Mouse (Mus musculus) liver, embryonic 15.5 days (tissue): ENCODE results near the gene Arl16. TPM values are rescaled to one million over a fixed set of nuclear protein-coding genes. Genes with fewer than 3 reads are reported as not detected.

Experiments used
- ATAC-seq: fragments of 200-750 bp; cut with Nextera tagmentation; 2 replicates; pipeline ENCODE4 v1.8.0; 2017; ENCODE audit warnings: moderate number of reproducible peaks, mild to moderate bottlenecking, moderate library complexity; ENCODE audit not compliant: insufficient read depth
- H3K27ac ChIP-seq: fragments of 300-500 bp; sonication (generic); replicated peaks from 2 replicates; pipeline ENCODE4 v1.5.1; 2015; ENCODE audit warnings: mild to moderate bottlenecking, inconsistent platforms
- H3K27me3 ChIP-seq: fragments of 300-500 bp; sonication (generic); 2 replicates; pipeline ENCODE4 v1.6.1; 2015; ENCODE audit warnings: mild to moderate bottlenecking, inconsistent platforms
- H3K36me3 ChIP-seq: fragments of 300-500 bp; sonication (generic); replicated peaks from 2 replicates; pipeline ENCODE4 v1.6.1; 2015; ENCODE audit warnings: moderate library complexity, mild to moderate bottlenecking, inconsistent platforms
- H3K4me1 ChIP-seq: fragments of 300-500 bp; sonication (generic); replicated peaks from 2 replicates; pipeline ENCODE4 v1.6.1; 2015; ENCODE audit warnings: inconsistent platforms
- H3K4me2 ChIP-seq: fragments of 300-500 bp; sonication (generic); 2 replicates; pipeline ENCODE4 v1.6.1; 2015; ENCODE audit warnings: moderate library complexity, mild to moderate bottlenecking, inconsistent platforms
- H3K4me3 ChIP-seq: fragments of 300-500 bp; sonication (generic); replicated peaks from 2 replicates; pipeline ENCODE4 v1.5.1; 2015; ENCODE audit warnings: mild to moderate bottlenecking, inconsistent platforms
- H3K9ac ChIP-seq: fragments of 300-500 bp; sonication (generic); 2 replicates; pipeline ENCODE4 v1.6.1; 2015; ENCODE audit warnings: moderate library complexity, mild to moderate bottlenecking, inconsistent platforms
- H3K9me3 ChIP-seq: fragments of 300-500 bp; sonication (generic); replicated peaks from 2 replicates; pipeline ENCODE4 v1.6.1; 2016; ENCODE audit warnings: inconsistent platforms
- WGBS: fragments of 180-500 bp; shearing (Covaris S2); methylation state at CpG from one replicate; pipeline ENCODE4 v1.1.7; 2015; ENCODE audit warnings: mixed read lengths; ENCODE audit not compliant: insufficient replicate concordance; 5-methylcytosine and 5-hydroxymethylcytosine counted together
- polyA plus RNA-seq: library from polyadenylated mRNA; unstranded; fragments of >200 nt; fragmentation: Nextera tagmentation; extraction: Ambion mirVana; gene quantifications from 2 replicates; pipeline ENCODE4 v1.2.1, GENCODE M21; 2015

Gene Arl16
- polyA plus RNA-seq, 1 experiment from 2014 or later = 14.0 TPM

DNA sequence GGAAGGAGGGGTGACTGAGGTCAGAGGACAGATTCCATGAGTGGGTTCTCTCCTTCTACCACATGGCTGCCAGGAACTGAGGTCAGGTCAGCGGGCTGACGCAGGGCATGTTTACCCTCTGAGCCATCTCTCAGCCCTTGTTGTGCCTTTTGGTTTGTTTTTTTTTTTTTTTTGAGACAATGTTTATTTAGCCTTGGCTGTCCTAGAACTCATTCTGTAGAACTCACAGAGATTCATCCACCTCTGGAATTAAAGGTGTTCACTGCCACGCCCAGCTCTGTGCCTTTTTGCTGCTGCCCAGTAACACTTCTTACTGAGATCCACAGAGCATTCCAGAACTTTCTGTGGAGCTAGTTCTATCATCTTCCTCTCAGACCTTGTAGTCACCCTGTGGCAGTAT, 38.3 kb upstream of the Arl16 start:
- Histone ChIP-seq H3K9ac (no peak overlapping the region), H3K4me1 (peaks cover 31% of the 10 kb centered on the region), H3K27ac (no peak overlapping the region), H3K27me3 (peaks cover 5% of the 10 kb centered on the region; the same call in 1 of the 2 replicates), H3K4me3 (no peak overlapping the region), H3K9me3 (no peaks in the 10 kb centered on the region), H3K4me2 (no peak overlapping the region), H3K36me3 (no peaks in the 10 kb centered on the region)
- ATAC-seq = no peak
- WGBS = 78% methylated on average over 3 of the region's 3 CpGs

- Histone ChIP-seq H3K4me3 (no peak overlapping the region), H3K27ac (no peak overlapping the region), H3K4me1 (peaks cover 12% of the 10 kb centered on the region), H3K36me3 (peaks cover 18% of the 10 kb centered on the region), H3K9ac (no peak overlapping the region), H3K27me3 (peaks cover 9% of the 10 kb centered on the region; the same call in 1 of the 2 replicates), H3K9me3 (no peaks in the 10 kb centered on the region), H3K4me2 (no peak overlapping the region)
- no peak for ATAC-seq
- 56% methylated on average over 4 of the region's 4 CpGs for WGBS
These were observed 34.3 kb upstream of the Arl16 start for GRCm38 (mm10) chr11:120501701-120502100.

- Histone ChIP-seq H3K27ac (no peak overlapping the region), H3K4me1 (peaks cover 7% of the 10 kb centered on the region), H3K4me2 (no peak overlapping the region), H3K9me3 (no peaks in the 10 kb centered on the region), H3K9ac (no peak overlapping the region), H3K4me3 (no peak overlapping the region), H3K27me3 (peaks cover 9% of the 10 kb centered on the region; the same call in 1 of the 2 replicates), H3K36me3 (peaks cover 25% of the 10 kb centered on the region)
- WGBS = 47% methylated on average over 6 of the region's 6 CpGs
- ATAC-seq = no peak
These were observed 33.6 kb upstream of the Arl16 start for GRCm38 (mm10) chr11:120501018-120501417.

GRCm38 (mm10) chr11:120500357-120500756, 33.0 kb upstream of the Arl16 start:
- H3K27ac ChIP-seq = no peak overlapping the region
- H3K9me3 ChIP-seq = no peaks in the 10 kb centered on the region
- H3K4me2 ChIP-seq = no peak overlapping the region
- no peak for ATAC-seq
- peaks cover 9% of the 10 kb centered on the region; the same call in 1 of the 2 replicates for H3K27me3 ChIP-seq
- peaks cover 7% of the 10 kb centered on the region for H3K4me1 ChIP-seq
- H3K36me3 ChIP-seq = peaks cover 32% of the 10 kb centered on the region
- WGBS = 8% methylated on average over 3 of the region's 3 CpGs
- no peak overlapping the region for H3K4me3 ChIP-seq
- H3K9ac ChIP-seq = no peak overlapping the region

DNA sequence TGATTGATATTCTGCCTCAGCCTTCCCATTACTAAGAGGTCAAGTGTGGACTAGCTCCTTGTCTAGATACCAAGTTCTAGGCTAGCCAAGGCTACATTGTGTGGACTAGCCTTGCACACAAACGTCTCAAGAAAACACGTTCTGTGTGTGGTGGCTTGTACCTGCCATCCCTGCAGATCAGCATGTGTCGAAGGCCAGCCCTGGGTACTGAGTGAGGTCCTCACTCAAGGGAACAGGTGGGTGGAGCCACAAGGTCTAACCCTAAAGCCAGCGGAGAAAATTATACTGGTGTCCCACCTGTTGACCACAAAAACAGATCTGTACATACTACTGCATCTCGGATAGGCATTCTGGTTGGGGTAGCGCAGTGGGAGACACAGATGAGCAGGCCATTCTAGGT, 32.5 kb upstream of the Arl16 start:
- Histone ChIP-seq H3K36me3 (peaks cover 36% of the 10 kb centered on the region), H3K4me1 (peaks cover 7% of the 10 kb centered on the region), H3K27ac (no peak overlapping the region), H3K27me3 (peaks cover 9% of the 10 kb centered on the region; the same call in 1 of the 2 replicates), H3K9ac (no peak overlapping the region), H3K9me3 (no peaks in the 10 kb centered on the region), H3K4me2 (no peak overlapping the region), H3K4me3 (no peak overlapping the region)
- WGBS = 61% methylated on average over 6 of the region's 6 CpGs
- ATAC-seq = no peak

GRCm38 (mm10) chr11:120498891-120499290, 31.5 kb upstream of the Arl16 start:
- Histone ChIP-seq H3K4me2 (no peak overlapping the region), H3K4me1 (peaks cover 10% of the 10 kb centered on the region), H3K27ac (no peak overlapping the region), H3K9ac (no peak overlapping the region), H3K9me3 (no peaks in the 10 kb centered on the region), H3K36me3 (peaks cover 43% of the 10 kb centered on the region), H3K27me3 (peaks cover 9% of the 10 kb centered on the region; the same call in 1 of the 2 replicates), H3K4me3 (no peak overlapping the region)
- ATAC-seq = no peak
- 87% methylated on average over 5 of the region's 5 CpGs for WGBS

DNA sequence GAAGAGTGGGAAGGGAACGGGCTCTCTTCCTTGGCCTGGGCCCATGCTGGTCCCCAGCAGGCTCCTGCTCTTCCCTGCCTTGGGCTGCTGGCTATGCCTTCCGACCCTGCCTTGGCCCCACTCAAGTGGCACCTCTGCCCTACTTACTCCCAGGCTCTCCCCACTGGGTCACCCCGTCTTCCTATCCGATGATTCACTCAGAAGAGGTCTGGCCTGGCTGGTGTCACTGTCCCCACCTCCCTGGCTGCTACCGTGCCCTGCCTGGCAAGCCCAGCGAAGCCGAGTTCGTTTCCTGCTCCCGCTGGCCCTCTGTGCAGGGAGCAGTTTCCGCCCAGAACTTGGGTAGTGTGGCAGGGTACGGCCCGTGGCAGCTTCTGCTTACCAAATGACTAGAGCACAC, 30.8 kb upstream of the Arl16 start:
- H3K4me1 ChIP-seq = peaks cover 17% of the 10 kb centered on the region
- H3K9ac ChIP-seq = no peak overlapping the region
- no peak overlapping the region for H3K4me3 ChIP-seq
- no peak overlapping the region for H3K27ac ChIP-seq
- H3K9me3 ChIP-seq = no peaks in the 10 kb centered on the region
- H3K36me3 ChIP-seq = peaks cover 43% of the 10 kb centered on the region
- H3K27me3 ChIP-seq = peaks cover 9% of the 10 kb centered on the region; the same call in 1 of the 2 replicates
- ATAC-seq = no peak
- WGBS = 78% methylated on average over 12 of the region's 12 CpGs
- H3K4me2 ChIP-seq = no peak overlapping the region

DNA sequence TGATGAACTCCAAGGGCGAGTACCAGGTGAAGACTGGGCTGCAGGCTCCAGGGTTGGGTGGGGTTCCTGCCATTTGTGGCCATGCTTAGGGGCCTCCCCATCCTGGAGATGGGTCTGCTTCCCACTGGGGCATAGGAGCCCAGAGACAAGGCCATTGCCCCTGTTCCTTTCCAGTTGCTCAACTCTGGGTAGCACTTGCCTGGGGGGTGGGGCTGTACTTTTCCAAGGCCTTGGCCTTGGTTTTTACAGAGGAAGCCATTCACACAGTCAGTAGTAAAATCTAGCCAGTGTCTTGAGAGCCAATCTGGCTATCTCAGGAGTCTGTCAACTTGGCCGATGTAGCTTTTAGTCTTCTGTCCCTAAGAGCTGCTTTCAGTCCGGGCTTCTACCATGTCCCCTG, 30.0 kb upstream of the Arl16 start:
- no peak overlapping the region for H3K4me3 ChIP-seq
- 82% methylated on average over 3 of the region's 3 CpGs for WGBS
- no peak overlapping the region for H3K9ac ChIP-seq
- H3K36me3 ChIP-seq = peaks cover 43% of the 10 kb centered on the region
- ATAC-seq = no peak
- H3K27ac ChIP-seq = no peak overlapping the region
- no peak overlapping the region for H3K4me2 ChIP-seq
- peaks cover 25% of the 10 kb centered on the region for H3K4me1 ChIP-seq
- H3K9me3 ChIP-seq = no peaks in the 10 kb centered on the region
- H3K27me3 ChIP-seq = peaks cover 9% of the 10 kb centered on the region; the same call in 1 of the 2 replicates

GRCm38 (mm10) chr11:120493911-120494310, 26.5 kb upstream of the Arl16 start:
- no peaks in the 10 kb centered on the region for H3K9me3 ChIP-seq
- no peak for ATAC-seq
- peak overlapping the region; percentile 98 for H3K4me2 ChIP-seq
- peaks cover 51% of the 10 kb centered on the region for H3K36me3 ChIP-seq
- peak overlapping the region; percentile 95; the same call in 1 of the 2 replicates for H3K4me3 ChIP-seq
- no peak overlapping the region for H3K27ac ChIP-seq
- WGBS = 67% methylated on average over 3 of the region's 3 CpGs
- 0 out of 2 replicates have a peak overlapping the region, but pooled peaks have one; percentile 5 for H3K9ac ChIP-seq
- H3K4me1 ChIP-seq = peaks cover 51% of the 10 kb centered on the region
- no peaks in the 10 kb centered on the region for H3K27me3 ChIP-seq

DNA sequence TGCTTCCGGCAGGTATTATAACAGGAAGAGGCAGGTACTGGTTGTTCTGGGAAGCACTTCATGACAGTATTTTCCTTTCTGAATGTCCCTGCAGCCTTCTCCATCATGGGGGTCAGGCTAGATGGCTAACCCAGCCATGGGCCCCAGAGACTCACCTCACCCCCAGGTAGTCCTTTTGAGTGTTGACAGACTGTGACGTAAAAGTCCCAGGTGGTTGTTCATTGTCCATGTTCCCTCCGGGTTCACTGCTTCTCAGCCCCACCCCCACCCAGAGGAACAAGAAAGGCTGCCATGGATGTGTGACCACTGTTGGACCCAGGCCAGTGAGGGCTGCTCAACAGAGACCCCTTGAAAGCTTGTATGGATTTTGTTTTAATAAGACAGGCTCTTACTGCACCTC, 25.9 kb upstream of the Arl16 start:
- Histone ChIP-seq H3K9me3 (no peaks in the 10 kb centered on the region), H3K9ac (peak overlapping the region; percentile 94), H3K4me3 (peak overlapping the region; percentile 95), H3K27ac (peak overlapping the region; percentile 94; the same call in 1 of the 2 replicates), H3K36me3 (peaks cover 55% of the 10 kb centered on the region), H3K27me3 (no peaks in the 10 kb centered on the region), H3K4me1 (peaks cover 57% of the 10 kb centered on the region), H3K4me2 (peak overlapping the region; percentile 98)
- no peak for ATAC-seq
- 70% methylated on average over 3 of the region's 3 CpGs for WGBS

- ATAC-seq = no peak
- H3K36me3 ChIP-seq = peaks cover 55% of the 10 kb centered on the region
These were observed 25.4 kb upstream of the Arl16 start for GRCm38 (mm10) chr11:120492878-120493203.

More at GRCm38 (mm10) chr11:120492878-120493203, 25.4 kb upstream of the Arl16 start:
- Histone ChIP-seq H3K4me3 (peak overlapping the region; percentile 95), H3K9me3 (no peaks in the 10 kb centered on the region), H3K27ac (peak overlapping the region; percentile 94), H3K4me2 (peak overlapping the region; percentile 98), H3K9ac (peak overlapping the region; percentile 94), H3K27me3 (no peaks in the 10 kb centered on the region), H3K4me1 (peaks cover 58% of the 10 kb centered on the region)
- 39% methylated on average over 3 of the region's 3 CpGs for WGBS
